Mouse (Mus musculus) CD4-positive helper T cell, adult 2 months (primary cell): ENCODE results near the gene Rnf208.
"Not testable (repeated sequence)": the region's sequence is repeated elsewhere in the genome, so short reads cannot be mapped to it uniquely, and the experiment has no call there.

Experiments
- DNase-seq: peaks from one replicate; pipeline ENCODE4 v3.0.0-alpha.2; 2012; ENCODE audit warnings: low read depth, missing footprints, low spot score

Gene Rnf208

DNA sequence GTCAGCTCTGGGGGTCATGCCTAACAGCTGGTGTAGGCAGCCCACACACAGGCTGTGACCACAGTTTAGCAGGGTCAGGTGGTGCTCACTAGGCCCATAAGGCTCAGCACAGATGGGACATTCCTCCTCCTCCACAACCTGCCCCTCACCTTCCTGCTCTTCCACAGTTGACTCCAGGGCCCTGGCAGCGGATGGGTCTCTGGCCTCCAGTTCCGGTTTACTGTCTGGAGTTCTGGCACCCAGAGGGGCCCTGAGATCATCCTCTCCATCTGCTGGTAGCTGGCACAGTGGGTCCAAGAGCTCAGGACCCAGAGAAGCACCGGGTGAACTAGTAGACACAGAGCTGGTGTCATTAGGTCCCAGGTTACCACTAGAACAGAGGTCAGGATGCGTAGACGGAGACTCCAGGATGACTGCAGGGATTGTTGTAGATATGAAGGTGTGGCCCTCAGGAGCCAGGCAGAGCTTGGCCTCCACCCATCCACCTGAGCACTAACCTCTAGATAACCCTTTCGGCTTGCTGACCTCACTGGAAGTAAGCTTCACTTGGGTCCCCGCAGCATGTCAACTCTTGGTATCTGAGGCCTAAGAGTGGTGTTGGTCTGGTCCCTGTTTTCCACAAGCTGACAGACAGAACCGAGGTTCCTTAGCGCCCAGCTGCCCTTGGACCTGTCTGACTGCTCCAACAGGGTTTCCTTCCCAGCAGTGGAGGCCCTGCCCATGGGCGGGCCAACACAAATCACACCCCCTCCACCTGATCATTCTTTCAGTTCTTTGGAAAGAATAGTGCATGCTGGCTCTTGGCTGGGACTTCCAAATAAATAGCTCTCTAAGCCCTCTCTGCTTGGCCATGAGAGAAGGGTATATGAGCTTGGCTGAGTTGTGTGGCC is 4.4 kb downstream of the Rnf208 start, which contains the start of gene AL732309.1:
TSS of gene AL732309.1 (minus strand) at position 681 of the 890 bp plus-strand sequence.
- DNase-seq, result no peak

DNA sequence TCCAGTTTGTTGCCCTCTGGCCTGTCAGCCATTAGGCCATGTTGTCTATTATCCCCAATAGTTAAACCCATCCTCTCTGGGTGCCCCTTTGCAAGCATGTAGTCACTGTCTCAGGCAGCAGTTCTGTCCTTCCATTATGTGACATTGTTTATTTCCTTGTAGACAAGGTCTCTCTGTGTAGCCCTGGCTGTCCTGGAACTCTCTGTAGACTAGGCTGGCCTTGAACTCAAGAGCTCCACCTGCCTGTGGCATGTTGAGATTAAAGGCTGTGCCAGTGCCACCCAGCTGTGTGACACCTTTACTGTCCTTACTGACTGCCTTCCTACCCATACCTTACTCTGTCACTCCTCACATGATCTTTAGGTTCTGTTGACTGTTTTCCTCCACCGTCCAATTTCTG is 10.3 kb downstream of the Rnf208 start:
- DNase-seq, result peak; percentile 44

DNA sequence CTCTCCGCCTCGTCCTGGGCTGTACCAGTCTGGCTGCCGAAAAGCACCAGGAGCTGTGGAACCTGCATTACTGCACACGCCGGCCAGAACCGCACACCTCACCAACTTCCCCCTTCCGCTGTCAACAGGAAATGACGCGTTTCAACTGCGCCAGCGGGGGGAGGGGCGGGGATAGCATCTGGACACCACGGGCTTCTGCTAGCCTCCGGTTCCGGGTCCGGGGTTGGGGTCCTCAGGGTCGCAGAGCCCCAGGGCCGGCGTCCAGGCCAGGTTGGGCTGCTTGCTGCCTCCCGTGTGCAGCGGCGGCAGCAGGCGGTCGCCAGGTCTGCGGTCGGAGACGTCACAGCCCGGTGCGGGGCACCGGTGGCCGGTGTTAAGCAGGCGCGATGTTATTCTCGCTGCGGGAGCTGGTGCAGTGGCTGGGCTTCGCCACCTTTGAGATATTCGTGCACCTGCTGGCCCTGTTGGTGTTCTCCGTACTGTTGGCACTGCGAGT is 13.3 kb downstream of the Rnf208 start, which contains the start of gene Tmem203:
TSS of gene Tmem203 (plus strand) at position 156 of the 496 bp plus-strand sequence.
- peak; percentile 94 for DNase-seq

DNA sequence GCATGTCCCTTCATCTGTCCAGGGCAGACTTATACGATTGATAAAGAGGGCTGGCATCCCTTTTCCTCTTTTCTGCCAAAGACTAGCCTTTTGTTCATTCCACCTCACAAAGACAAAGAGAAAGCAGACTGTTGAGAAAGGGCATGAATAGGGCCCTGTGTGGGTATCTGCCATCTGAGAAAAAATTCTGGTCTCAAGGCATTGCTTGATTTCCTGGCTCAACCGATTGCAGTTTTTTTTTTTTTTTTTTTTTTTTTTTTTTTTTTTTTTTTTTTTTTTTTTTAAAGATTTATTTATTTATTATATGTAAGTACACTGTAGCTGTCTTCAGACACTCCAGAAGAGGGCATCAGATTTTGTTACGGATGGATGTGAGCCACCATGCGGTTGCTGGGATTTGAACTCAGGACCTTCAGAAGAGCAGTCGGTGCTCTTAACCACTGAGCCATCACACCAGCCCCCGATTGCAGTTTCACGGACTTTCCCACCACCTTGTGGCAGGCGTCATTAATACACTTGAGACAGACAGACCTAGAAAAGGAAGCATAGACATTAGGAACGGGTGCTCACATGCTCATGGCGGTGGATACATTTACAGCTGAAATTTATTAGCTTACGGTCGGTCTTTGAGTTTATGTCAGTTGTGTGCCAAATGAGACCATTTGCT is 14.5 kb downstream of the Rnf208 start:
- peak; percentile 79 for DNase-seq

DNA sequence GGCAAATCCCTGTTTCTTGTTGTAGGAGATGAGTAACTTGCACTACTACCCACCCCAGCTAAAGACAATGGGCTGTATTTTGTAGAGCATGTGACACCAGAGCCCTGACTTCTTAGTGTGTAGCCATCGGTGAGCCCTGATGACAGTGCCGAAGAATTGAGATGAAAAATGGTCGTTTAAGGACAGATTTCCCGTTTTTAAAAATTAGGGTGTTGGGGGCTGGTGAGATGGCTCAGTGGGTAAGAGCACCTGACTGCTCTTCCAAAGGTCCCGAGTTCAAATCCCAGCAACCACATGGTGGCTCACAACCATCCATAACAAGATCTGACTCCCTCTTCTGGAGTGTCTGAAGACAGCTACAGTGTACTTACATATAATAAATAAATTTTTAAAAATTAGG is 15.2 kb downstream of the Rnf208 start:
- not testable (repeated sequence) for DNase-seq

DNA sequence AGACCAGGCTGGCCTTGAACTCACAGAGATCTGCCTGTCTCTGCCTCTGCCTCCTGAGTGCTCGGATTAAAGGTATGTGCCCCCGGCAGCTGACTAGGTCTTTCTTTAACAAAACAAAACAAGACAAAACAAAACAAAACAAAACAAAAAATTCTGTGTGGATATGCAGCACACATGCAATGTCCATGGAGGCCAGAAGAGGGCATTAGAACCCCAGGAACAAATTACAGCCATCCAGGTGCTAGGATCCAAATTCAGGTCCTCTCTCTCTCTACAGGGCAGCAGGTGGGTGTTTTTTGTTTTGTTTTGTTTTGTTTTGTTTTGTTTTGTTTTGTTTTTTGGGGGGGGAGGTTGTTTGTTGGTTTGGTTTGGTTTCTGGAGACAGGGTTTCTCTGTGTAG is 16.8 kb downstream of the Rnf208 start:
- peak; percentile 44 for DNase-seq

DNA sequence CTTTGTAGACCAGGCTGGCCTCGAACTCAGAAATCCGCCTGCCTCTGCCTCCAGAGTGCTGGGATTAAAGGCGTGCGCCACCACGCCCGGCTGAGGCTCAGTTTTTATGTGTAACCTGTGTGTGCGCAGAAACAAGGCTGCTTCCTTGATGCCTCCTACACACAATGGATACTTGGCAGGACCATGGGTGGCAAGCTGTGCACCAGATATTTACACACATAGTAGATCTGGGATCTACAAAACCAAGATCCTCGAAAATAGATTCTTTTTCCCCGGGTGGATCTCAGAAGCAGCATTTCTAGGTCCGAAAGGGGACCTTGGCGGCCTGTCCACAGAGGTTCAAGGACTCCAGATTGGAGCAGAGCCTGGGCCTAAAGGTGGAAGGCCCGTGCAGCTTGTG is 19.8 kb downstream of the Rnf208 start:
- no peak for DNase-seq

DNA sequence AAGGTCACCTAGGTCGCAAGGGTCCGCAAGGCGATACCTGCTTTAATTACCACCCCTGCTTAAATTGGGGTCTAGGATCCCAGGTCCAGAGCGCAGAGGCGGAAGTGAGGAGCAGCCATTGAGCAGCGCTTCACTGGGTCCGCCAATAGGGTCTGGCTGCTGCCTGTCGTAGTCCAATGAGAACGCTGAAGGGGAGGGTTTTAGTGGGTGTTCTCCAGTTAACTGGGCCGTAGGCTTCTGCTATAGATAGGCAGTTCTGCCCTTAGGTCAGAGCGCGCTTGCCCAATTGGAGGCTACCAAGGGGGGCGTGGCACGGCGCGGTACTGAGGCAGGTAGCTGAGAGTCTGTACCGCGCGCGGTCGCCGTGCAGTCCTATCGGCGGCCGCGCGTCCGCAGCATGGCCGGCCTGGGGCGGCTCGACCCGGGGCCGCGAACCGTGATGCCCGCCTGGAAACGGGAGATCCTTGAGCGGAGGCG is 20.3 kb downstream of the Rnf208 start, which contains the start of gene Tprn:
TSS of gene Tprn (plus strand) at position 328 of the 477 bp plus-strand sequence.
- DNase-seq, result peak; percentile 96

DNA sequence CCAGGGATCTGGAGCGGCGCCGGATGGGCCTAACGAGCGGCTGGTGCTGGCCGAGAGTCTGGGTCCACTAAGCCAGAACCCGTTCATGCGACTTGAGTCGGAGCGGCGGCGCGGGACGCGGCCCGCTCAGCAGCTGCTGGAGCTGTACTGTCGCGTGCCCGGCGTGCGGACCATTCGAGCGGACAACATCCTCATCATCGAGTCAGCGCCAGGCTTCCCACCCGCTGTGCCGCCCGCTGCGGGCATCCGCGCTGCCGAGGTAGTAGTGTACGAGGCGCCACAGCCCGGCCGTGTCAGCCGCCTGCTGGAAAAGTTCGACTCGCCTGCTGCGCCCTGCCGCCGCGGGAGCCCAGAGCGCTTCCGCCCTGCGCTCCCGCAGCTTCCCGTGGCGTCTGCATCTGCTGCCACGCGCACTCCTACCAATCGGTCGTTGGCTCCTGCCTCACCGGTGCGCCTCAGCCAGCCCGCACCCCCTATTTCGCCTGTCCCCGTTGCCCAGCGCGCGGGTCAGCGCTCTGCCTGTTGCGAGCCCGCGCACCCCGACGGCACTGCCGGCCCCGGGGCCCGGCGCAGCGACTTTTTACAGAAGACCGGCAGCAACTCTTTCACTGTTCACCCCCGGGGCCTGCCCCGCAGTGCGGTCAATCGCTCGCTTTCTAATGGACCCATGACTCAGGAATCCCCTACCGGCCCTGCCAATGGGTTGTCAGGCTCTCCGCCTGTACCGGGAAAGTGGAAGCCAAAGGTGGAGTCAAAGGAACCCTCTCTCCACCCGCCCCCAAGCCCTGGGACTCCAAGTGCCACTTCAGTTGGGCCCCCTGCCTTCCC is 21.0 kb downstream of the Rnf208 start:
- peak; percentile 82 for DNase-seq

DNA sequence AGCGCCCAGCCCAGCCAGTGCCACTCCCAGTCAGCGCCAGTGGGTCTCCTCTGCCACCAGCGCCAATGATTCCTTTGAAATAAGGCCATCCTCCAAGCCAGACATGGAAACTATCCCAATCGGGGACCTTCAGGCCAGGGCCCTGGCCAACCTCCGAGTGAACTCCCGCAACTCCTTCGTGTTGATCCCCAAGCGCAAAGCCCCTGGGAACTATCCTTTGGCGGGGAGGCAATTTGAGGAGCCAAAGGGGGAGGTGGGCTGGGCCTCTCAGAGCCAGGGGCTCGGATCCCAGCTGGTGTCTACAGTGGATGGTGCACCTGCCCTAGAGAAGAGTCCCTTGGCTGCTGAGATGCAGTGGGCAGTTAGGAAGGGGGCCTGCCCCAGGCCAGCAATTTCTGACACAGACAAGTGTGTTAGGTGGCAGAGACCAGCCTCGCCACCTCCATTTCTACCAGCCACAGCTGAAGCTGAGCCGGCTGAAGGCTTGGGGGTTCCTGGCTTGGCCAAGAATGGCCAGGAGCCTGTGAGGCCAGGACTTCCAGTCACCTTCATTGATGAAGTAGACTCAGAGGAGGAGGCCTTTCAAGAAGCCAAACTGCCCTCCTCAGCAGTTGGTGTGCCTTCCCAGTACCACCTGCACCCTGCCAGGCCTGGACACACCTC is 21.7 kb downstream of the Rnf208 start:
- no peak for DNase-seq

DNA sequence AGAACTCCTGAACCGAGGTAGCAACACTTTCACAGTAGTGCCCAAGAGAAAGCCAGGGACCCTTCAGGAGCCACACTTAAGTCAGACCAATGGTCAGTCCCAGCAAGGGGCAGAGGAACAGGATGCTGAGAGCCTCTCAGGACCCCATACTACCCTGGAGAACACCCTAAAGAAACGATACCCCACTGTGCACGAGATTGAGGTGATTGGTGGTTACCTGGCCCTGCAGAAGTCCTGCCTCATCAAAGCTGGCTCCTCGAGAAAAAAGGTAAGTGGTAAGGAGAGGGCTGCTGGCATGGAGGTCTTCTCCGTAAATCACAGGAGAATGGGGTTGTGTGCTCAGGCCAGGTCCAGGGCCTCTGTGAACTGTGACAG is 22.2 kb downstream of the Rnf208 start:
- no peak for DNase-seq

DNA sequence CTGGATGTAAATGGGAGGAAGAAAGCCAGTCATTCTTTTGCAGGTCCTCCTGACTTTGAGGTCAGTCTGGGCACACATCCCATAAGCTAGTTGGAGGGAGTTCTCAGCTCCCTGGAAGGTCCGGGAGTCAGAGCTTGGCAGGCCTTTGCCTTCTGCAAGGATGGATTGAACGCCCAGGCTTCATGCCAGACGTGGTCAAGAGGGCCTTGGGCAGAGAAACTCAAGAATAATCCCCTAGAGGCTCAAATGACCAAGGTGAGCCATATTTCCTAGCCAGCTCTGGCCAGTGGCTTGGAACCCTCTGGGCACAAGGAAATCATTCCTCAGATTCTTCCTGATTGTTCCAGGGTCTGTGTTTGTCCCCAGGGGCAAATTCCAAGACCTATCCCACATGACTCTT is 22.8 kb downstream of the Rnf208 start:
- DNase-seq, result no peak

DNA sequence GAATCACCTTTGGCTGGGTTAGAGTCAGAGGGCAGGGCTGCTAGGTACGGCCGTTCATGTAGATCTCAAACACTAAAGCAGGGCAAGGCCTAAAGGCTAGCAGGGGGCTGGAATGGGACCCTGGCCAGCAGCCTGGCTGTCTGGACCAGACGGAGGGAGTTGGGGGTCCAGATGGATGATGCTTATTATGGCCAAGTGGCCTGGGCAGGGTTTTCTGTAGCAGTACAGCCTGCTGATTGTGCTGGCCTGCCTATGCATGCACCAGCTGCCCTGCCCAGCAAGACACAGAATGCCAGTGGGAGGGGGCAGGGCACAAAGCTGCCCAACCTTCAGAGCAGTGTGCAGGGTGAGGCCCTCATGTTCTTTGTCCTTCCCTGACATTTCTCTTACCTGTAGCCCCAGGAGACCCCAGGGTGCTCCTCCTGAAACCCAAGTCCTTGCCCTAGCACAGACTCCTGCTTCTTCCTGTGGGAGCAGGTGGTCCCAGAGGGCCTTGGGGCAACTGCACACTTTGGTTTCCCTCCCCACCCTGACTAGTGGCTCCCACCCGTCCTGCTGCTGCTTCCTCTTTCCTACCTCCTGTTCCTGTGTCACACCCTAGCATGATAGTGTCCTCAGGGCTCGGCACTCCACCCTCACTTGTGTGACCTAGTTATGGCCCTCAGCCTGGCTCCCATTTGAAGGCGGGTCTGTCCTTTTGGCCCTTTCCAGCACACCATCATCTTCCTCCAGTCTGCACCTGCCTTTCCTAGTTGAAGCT is 24.0 kb downstream of the Rnf208 start:
- no peak for DNase-seq

DNA sequence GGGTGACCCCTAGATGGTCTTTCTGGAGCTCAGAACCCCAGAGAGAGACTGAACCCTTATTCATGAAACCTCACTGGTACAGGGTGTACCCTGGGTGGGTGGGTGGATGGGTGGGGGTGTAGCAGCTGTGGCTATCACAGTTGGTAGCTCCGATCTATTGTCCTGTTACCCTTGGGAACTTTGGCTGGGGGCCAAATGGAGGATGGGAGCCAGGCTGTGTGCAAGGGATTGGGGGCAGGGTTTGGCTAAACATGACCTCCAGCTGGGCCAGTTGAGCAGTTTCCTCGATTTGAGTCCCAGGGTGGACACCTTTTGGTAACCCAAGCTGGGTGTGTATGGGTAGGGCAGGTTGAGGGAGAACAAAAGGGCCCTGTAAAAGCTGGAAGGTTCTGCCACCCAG is 24.7 kb downstream of the Rnf208 start:
- DNase-seq, result no peak

DNA sequence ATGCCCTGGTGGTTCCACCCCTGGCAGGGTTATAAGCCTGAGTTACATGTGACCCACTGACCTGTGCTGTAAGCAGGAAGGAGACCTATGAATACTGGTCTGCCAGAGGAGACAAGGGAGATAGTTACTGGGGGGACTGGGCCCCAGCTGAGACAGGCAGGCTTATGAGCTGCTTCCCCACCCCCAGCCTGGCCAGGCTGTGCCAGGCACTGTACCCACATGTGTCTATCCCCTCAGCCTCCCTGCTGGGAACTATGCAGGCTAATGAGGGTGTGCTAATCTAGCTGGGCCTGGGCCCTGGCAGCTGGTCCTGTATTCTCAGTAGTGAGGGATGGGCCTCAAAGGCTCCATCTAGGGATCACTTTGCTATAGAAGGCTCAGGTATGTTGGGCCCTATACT is 25.2 kb downstream of the Rnf208 start:
- no peak for DNase-seq

DNA sequence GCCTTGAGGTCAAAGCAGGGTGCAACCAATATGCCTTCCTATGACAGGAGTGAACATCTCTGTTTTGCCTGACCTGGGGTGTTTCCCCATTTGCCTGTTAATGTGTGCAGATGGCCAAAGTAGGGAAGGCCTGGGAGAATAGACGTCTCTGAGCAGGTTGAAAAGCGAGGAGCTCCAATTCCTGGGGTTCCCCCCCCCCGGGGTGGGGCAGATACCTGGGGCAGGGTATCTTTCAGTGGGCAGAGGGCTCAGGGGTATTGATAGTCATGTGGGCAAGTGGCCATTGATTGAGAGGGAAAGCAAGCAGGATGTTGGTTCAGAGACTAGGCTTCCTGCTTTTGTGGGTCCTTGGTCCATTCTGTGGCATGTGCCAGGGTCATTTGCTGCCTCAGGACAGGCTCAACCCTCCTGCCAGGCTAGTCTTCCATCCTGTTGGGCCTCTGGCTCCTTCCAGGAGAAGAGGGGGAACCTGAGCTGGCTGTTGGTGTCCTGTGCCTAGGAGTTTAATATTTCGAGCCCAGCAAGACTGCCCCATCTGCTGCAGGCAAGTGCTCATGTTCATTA is 25.8 kb downstream of the Rnf208 start:
- no peak for DNase-seq

DNA sequence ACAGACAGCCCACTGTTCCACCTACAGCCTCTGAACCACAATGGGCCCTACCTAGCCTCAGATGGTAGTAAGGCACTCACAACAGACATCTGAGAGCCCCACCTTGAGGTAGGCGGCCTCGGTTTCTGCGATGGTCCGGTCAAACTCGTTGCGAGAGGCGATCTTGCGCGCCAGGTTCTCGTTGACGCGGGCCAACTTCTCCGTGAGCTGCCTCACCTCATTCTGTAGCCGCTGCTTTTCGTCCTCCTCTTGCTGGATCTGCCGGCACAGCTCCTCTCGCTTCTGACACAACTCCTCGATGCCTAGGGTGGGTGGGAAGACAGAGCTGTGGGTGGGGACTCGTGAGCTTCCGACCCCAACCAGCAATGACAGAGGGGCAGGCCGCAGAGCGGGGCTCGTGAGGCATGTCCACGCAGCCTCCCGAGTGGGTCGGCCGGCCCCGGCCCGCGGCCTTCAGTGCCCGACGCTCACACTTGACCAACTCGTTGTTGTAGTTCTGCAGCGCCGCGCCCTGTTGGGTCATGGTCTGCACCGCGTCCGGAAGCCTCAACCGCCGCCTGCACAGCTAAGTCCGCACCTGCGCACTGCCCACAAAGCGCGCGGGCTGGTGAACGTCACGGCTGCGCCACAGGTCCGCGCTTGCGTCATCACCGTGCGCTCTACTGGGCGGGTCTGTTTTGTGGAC is 29.9 kb downstream of the Rnf208 start, which contains the start of the genes Ssna1 and Anapc2:
TSS of gene Ssna1 (minus strand) at position 612 of the 685 bp plus-strand sequence.
TSS of gene Anapc2 (plus strand) at position 652 of the 685 bp plus-strand sequence.
- DNase-seq, result peak; percentile 97

DNA sequence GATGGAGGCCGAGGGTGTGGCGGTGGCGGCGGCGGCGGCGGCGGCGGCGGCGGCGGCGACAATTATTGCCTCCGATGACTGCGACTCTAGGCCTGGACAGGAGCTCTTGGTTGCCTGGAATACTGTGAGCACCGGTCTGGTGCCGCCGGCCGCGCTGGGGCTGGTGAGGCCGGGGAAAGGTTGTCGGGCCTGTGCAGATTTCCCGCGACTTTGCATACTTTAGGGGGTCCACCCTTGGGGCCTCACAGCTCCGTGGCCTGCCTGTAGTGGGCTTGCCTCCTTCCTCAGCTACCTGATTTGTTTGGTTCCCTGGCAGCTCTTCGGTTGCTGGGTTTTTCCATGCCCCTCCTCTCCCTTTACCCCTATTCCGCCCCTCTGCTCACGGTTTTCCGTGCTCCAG is 30.5 kb downstream of the Rnf208 start:
- DNase-seq, result no peak

DNA sequence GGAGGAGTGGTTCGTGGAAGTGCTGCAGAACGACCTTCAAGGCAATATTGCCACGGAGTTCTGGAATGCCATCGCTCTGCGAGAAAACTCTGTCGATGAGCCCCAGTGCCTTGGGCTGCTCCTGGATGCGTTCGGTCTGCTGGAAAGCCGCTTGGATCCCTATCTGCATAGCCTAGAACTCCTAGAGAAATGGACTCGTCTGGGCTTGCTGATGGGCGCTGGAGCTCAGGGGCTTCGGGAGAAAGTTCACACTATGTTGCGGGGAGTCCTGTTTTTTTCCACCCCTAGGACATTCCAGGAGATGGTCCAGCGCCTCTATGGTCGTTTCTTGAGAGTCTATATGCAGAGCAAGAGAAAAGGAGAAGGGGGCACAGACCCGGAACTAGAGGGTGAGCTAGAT is 31.0 kb downstream of the Rnf208 start:
- DNase-seq, result no peak
